Mouse (Mus musculus): Measurements from ENCODE around the gene Sspn. TPM values are rescaled to one million over a fixed set of nuclear protein-coding genes. Genes with fewer than 3 reads are reported as not detected.

Sspn gene
- polyA plus RNA-seq, 1 experiment from 2014 or later: 3.0 TPM

- Histone ChIP-seq H3K36me3 (ENCODE audit: control insufficient read depth, insufficient read depth, low read length) (no peaks in the 10 kb centered on the region), H3K27ac (ENCODE audit: low read depth, low read length) (no peak overlapping the region), H3K9ac (ENCODE audit: low read length) (no peak overlapping the region), H3K4me1 (ENCODE audit: control insufficient read depth, insufficient read depth, low read length) (no peaks in the 10 kb centered on the region), H3K27me3 (ENCODE audit: control insufficient read depth, insufficient read depth, low read length) (no peaks in the 10 kb centered on the region), H3K4me2 (ENCODE audit: low read depth) (no peak overlapping the region), H3K4me3 (ENCODE audit: low read depth, low read length) (no peak overlapping the region), H3K9me3 (ENCODE audit: control insufficient read depth, low read length) (no peaks in the 10 kb centered on the region)
- DNase-seq (ENCODE audit: low spot score): no peak
- 90% methylated on average over 2 of the region's 2 CpGs for WGBS
- no peak for ATAC-seq (ENCODE audit: insufficient read depth, low FRiP score, low TSS enrichment)
These were observed 16.0 kb upstream of the Sspn start for GRCm38 (mm10) chr6:145915435-145915834.

GRCm38 (mm10) chr6:145916401-145916800, 15.0 kb upstream of the Sspn start:
- DNase-seq (ENCODE audit: low spot score) (no peak), ATAC-seq (ENCODE audit: insufficient read depth, low FRiP score, low TSS enrichment) (no peak)
- Histone ChIP-seq H3K4me3 (ENCODE audit: low read depth, low read length) (no peak overlapping the region), H3K27ac (ENCODE audit: low read depth, low read length) (no peak overlapping the region), H3K4me2 (ENCODE audit: low read depth) (no peak overlapping the region), H3K27me3 (ENCODE audit: control insufficient read depth, insufficient read depth, low read length) (no peaks in the 10 kb centered on the region), H3K9me3 (ENCODE audit: control insufficient read depth, low read length) (no peaks in the 10 kb centered on the region), H3K36me3 (ENCODE audit: control insufficient read depth, insufficient read depth, low read length) (no peaks in the 10 kb centered on the region), H3K9ac (ENCODE audit: low read length) (no peak overlapping the region), H3K4me1 (ENCODE audit: control insufficient read depth, insufficient read depth, low read length) (no peaks in the 10 kb centered on the region)
- WGBS: 35% methylated on average over 6 of the region's 6 CpGs

- Histone ChIP-seq H3K9me3 (ENCODE audit: control insufficient read depth, low read length) (no peaks in the 10 kb centered on the region), H3K4me1 (ENCODE audit: control insufficient read depth, insufficient read depth, low read length) (no peaks in the 10 kb centered on the region), H3K27me3 (ENCODE audit: control insufficient read depth, insufficient read depth, low read length) (no peaks in the 10 kb centered on the region), H3K27ac (ENCODE audit: low read depth, low read length) (no peak overlapping the region), H3K4me2 (ENCODE audit: low read depth) (no peak overlapping the region), H3K9ac (ENCODE audit: low read length) (no peak overlapping the region), H3K36me3 (ENCODE audit: control insufficient read depth, insufficient read depth, low read length) (no peaks in the 10 kb centered on the region), H3K4me3 (ENCODE audit: low read depth, low read length) (no peak overlapping the region)
- WGBS: 89% methylated on average over 5 of the region's 5 CpGs
- DNase-seq (ENCODE audit: low spot score) (no peak), ATAC-seq (ENCODE audit: insufficient read depth, low FRiP score, low TSS enrichment) (no peak)
These were observed 13.2 kb upstream of the Sspn start for GRCm38 (mm10) chr6:145918236-145918635.

- Histone ChIP-seq H3K4me3 (ENCODE audit: low read depth, low read length) (no peak overlapping the region), H3K27ac (ENCODE audit: low read depth, low read length) (no peak overlapping the region), H3K9me3 (ENCODE audit: control insufficient read depth, low read length) (no peaks in the 10 kb centered on the region), H3K4me1 (ENCODE audit: control insufficient read depth, insufficient read depth, low read length) (no peaks in the 10 kb centered on the region), H3K4me2 (ENCODE audit: low read depth) (no peak overlapping the region), H3K9ac (ENCODE audit: low read length) (no peak overlapping the region), H3K36me3 (ENCODE audit: control insufficient read depth, insufficient read depth, low read length) (no peaks in the 10 kb centered on the region), H3K27me3 (ENCODE audit: control insufficient read depth, insufficient read depth, low read length) (no peaks in the 10 kb centered on the region)
- WGBS: 84% methylated on average over 6 of the region's 6 CpGs
- ATAC-seq (ENCODE audit: insufficient read depth, low FRiP score, low TSS enrichment) (no peak), DNase-seq (ENCODE audit: low spot score) (no peak)
These were observed 7.8 kb upstream of the Sspn start for GRCm38 (mm10) chr6:145923594-145923993.

GRCm38 (mm10) chr6:145934001-145934696, 2.7 kb downstream of the Sspn start:
- DNase-seq (ENCODE audit: low spot score) (peak; percentile 79), ATAC-seq (ENCODE audit: insufficient read depth, low FRiP score, low TSS enrichment) (peak; percentile 94)
- Histone ChIP-seq H3K4me1 (ENCODE audit: control insufficient read depth, insufficient read depth, low read length) (peaks cover 7% of the 10 kb centered on the region), H3K4me2 (ENCODE audit: low read depth) (peak overlapping the region; percentile 69), H3K9me3 (ENCODE audit: control insufficient read depth, low read length) (no peaks in the 10 kb centered on the region), H3K27me3 (ENCODE audit: control insufficient read depth, insufficient read depth, low read length) (no peaks in the 10 kb centered on the region), H3K27ac (ENCODE audit: low read depth, low read length) (0 out of 2 replicates have a peak overlapping the region, but pooled peaks have one; percentile 0), H3K36me3 (ENCODE audit: control insufficient read depth, insufficient read depth, low read length) (no peaks in the 10 kb centered on the region), H3K4me3 (ENCODE audit: low read depth, low read length) (peak overlapping the region; percentile 31), H3K9ac (ENCODE audit: low read length) (peak overlapping the region; percentile 69)
- WGBS: 11% methylated on average over 28 of the region's 28 CpGs

GRCm38 (mm10) chr6:145934697-145935240, 3.3 kb downstream of the Sspn start:
- ATAC-seq (ENCODE audit: insufficient read depth, low FRiP score, low TSS enrichment): peak; percentile 22; the same call in 1 of the 2 replicates
- Histone ChIP-seq H3K4me1 (ENCODE audit: control insufficient read depth, insufficient read depth, low read length) (peaks cover 7% of the 10 kb centered on the region), H3K36me3 (ENCODE audit: control insufficient read depth, insufficient read depth, low read length) (no peaks in the 10 kb centered on the region), H3K27ac (ENCODE audit: low read depth, low read length) (no peak overlapping the region), H3K4me3 (ENCODE audit: low read depth, low read length) (no peak overlapping the region), H3K27me3 (ENCODE audit: control insufficient read depth, insufficient read depth, low read length) (no peaks in the 10 kb centered on the region), H3K9ac (ENCODE audit: low read length) (peak overlapping the region; percentile 69), H3K4me2 (ENCODE audit: low read depth) (peak overlapping the region; percentile 69), H3K9me3 (ENCODE audit: control insufficient read depth, low read length) (no peaks in the 10 kb centered on the region)
- no peak for DNase-seq (ENCODE audit: low spot score)
- WGBS: 79% methylated on average over 9 of the region's 9 CpGs

- ATAC-seq (ENCODE audit: insufficient read depth, low FRiP score, low TSS enrichment): no peak
- WGBS: 75% methylated on average over 2 of the region's 2 CpGs
These were observed 4.5 kb downstream of the Sspn start for GRCm38 (mm10) chr6:145935912-145936311.

GRCm38 (mm10) chr6:145936511-145936910, 5.1 kb downstream of the Sspn start:
- peaks cover 7% of the 10 kb centered on the region for H3K4me1 ChIP-seq (ENCODE audit: control insufficient read depth, insufficient read depth, low read length)
- WGBS: 93% methylated on average over 4 of the region's 4 CpGs
- no peaks in the 10 kb centered on the region for H3K27me3 ChIP-seq (ENCODE audit: control insufficient read depth, insufficient read depth, low read length)
- no peaks in the 10 kb centered on the region for H3K36me3 ChIP-seq (ENCODE audit: control insufficient read depth, insufficient read depth, low read length)
- ATAC-seq (ENCODE audit: insufficient read depth, low FRiP score, low TSS enrichment) (no peak), DNase-seq (ENCODE audit: low spot score) (no peak)
- H3K4me3 ChIP-seq (ENCODE audit: low read depth, low read length): no peak overlapping the region
- H3K9ac ChIP-seq (ENCODE audit: low read length): no peak overlapping the region
- no peak overlapping the region for H3K27ac ChIP-seq (ENCODE audit: low read depth, low read length)
- H3K9me3 ChIP-seq (ENCODE audit: control insufficient read depth, low read length): no peaks in the 10 kb centered on the region
- no peak overlapping the region for H3K4me2 ChIP-seq (ENCODE audit: low read depth)

More at GRCm38 (mm10) chr6:145935912-145936311, 4.5 kb downstream of the Sspn start:
- H3K27me3 ChIP-seq (ENCODE audit: control insufficient read depth, insufficient read depth, low read length): no peaks in the 10 kb centered on the region
- no peak overlapping the region for H3K4me2 ChIP-seq (ENCODE audit: low read depth)
- no peak overlapping the region for H3K9ac ChIP-seq (ENCODE audit: low read length)
- H3K27ac ChIP-seq (ENCODE audit: low read depth, low read length): no peak overlapping the region
- H3K9me3 ChIP-seq (ENCODE audit: control insufficient read depth, low read length): no peaks in the 10 kb centered on the region
- no peak for DNase-seq (ENCODE audit: low spot score)
- H3K4me1 ChIP-seq (ENCODE audit: control insufficient read depth, insufficient read depth, low read length): peaks cover 7% of the 10 kb centered on the region
- no peak overlapping the region for H3K4me3 ChIP-seq (ENCODE audit: low read depth, low read length)
- H3K36me3 ChIP-seq (ENCODE audit: control insufficient read depth, insufficient read depth, low read length): no peaks in the 10 kb centered on the region

GRCm38 (mm10) chr6:145940852-145941251, 9.4 kb downstream of the Sspn start:
- no peak for DNase-seq (ENCODE audit: low spot score)
- Histone ChIP-seq H3K36me3 (ENCODE audit: control insufficient read depth, insufficient read depth, low read length) (no peaks in the 10 kb centered on the region), H3K9me3 (ENCODE audit: control insufficient read depth, low read length) (no peaks in the 10 kb centered on the region), H3K4me3 (ENCODE audit: low read depth, low read length) (no peak overlapping the region), H3K27me3 (ENCODE audit: control insufficient read depth, insufficient read depth, low read length) (no peaks in the 10 kb centered on the region), H3K9ac (ENCODE audit: low read length) (no peak overlapping the region), H3K4me1 (ENCODE audit: control insufficient read depth, insufficient read depth, low read length) (no peaks in the 10 kb centered on the region), H3K27ac (ENCODE audit: low read depth, low read length) (no peak overlapping the region), H3K4me2 (ENCODE audit: low read depth) (no peak overlapping the region)
- 83% methylated on average over 6 of the region's 6 CpGs for WGBS
- ATAC-seq (ENCODE audit: insufficient read depth, low FRiP score, low TSS enrichment): no peak

All from neural tube, embryonic 11.5 days (tissue).